8 mouse cellular contexts compared by ENCODE assay signal in the genomic region with DNA sequence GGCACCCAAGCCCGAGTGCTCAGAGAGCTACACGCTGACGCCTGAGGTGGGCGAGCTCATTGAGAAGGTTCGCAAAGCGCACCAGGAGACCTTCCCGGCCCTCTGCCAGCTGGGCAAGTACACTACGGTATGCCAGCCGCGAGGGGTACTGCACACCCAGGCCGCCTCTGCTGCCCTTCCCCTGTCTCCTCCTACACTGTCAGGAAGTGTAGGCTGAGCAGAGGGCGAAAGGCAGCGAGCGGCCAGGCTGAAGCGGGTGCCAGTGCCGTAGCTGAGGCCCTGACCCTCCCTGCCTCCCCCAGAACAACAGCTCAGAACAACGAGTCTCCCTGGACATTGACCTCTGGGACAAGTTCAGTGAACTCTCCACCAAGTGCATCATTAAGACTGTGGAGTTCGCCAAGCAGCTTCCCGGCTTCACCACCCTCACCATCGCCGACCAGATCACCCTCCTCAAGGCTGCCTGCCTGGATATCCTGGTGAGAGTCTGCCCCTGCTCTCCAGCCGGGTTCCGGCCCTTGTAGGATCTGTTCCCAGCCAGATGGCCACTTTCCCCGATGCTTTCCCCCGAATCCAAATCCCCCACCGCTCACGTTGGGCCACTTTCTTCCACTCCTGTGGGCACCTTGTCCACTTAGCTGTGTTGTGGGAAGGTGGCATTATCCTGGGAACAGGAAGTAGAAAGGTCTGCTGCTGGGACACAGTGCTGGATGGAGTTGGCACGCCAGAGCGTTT. TPM values are rescaled to one million over a fixed set of nuclear protein-coding genes. Genes with fewer than 3 reads are reported as not detected.
DNase-seq lines count a peak whose midpoint lies in the region; ATAC-seq and TF ChIP-seq lines count a peak whose summit lies in the region.

No protein-coding gene starts in this region.

- no peaks in the 10 kb centered on the region; the same call in 1 of the 2 replicates for H3K9me3 ChIP-seq in lung, embryonic 14.5 days (ENCODE audit: low read depth, low read length)
- H3K9me3 ChIP-seq in embryonic facial prominence, embryonic 13.5 days: no peaks in the 10 kb centered on the region
- H3K9me3 ChIP-seq in intestine, embryonic 15.5 days: no peaks in the 10 kb centered on the region
- no peaks in the 10 kb centered on the region for H3K9me3 ChIP-seq in neural tube, embryonic 13.5 days

- H3K4me3 ChIP-seq in lung, embryonic 14.5 days (ENCODE audit: low read depth, low read length): no peak overlapping the region
- H3K4me3 ChIP-seq in embryonic facial prominence, embryonic 13.5 days: no peak overlapping the region
- no peak overlapping the region for H3K4me3 ChIP-seq in intestine, embryonic 15.5 days (replicated peaks)
- H3K4me3 ChIP-seq in neural tube, embryonic 13.5 days: peak overlapping the region; percentile 8; the same call in 1 of the 2 replicates

- H3K4me1 ChIP-seq in lung, embryonic 14.5 days (ENCODE audit: insufficient read depth): peaks cover 49% of the 10 kb centered on the region
- peaks cover 63% of the 10 kb centered on the region for H3K4me1 ChIP-seq in embryonic facial prominence, embryonic 13.5 days
- H3K4me1 ChIP-seq in intestine, embryonic 15.5 days (replicated peaks): peaks cover 63% of the 10 kb centered on the region
- H3K4me1 ChIP-seq in neural tube, embryonic 13.5 days (replicated peaks): peaks cover 75% of the 10 kb centered on the region

- 57% methylated on average over 29 of the region's 29 CpGs for WGBS in lung, embryonic 14.5 days
- 75% methylated on average over 29 of the region's 29 CpGs for WGBS in embryonic facial prominence, embryonic 13.5 days
- WGBS in intestine, embryonic 15.5 days: 69% methylated on average over 29 of the region's 29 CpGs
- 33% methylated on average over 29 of the region's 29 CpGs for WGBS in neural tube, embryonic 13.5 days

- DNase-seq in lung, embryonic 14.5 days: no peak
- no peak for DNase-seq in lung, adult 18-20 months
- no peak for DNase-seq in urinary bladder, adult 18-20 months (ENCODE audit: low spot score in 2 of 2)
- DNase-seq in adrenal gland, adult 18-20 months (ENCODE audit: low spot score in 2 of 2): no peak
- no peak for DNase-seq in c-Kit-positive CD71-positive TER-119-positive erythroid progenitor cells, embryonic 14.5 days (ENCODE audit: low spot score)

- TF ChIP-seq CTCF in lung, embryonic 14.5 days (IDR thresholded peaks at IDR 0.05; ENCODE audit: low read depth): no peak

- no peak overlapping the region for H3K9ac ChIP-seq in lung, embryonic 14.5 days
- 0 out of 2 replicates have a peak overlapping the region, but pooled peaks have one; percentile 36 for H3K9ac ChIP-seq in embryonic facial prominence, embryonic 13.5 days
- H3K9ac ChIP-seq in intestine, embryonic 15.5 days: no peak overlapping the region
- peak overlapping the region; percentile 88 for H3K9ac ChIP-seq in neural tube, embryonic 13.5 days

- H3K4me2 ChIP-seq in lung, embryonic 14.5 days: 0 out of 2 replicates have a peak overlapping the region, but pooled peaks have one; percentile 1
- no peak overlapping the region; the same call in 1 of the 2 replicates for H3K4me2 ChIP-seq in embryonic facial prominence, embryonic 13.5 days
- no peak overlapping the region; the same call in 1 of the 2 replicates for H3K4me2 ChIP-seq in intestine, embryonic 15.5 days (replicated peaks)
- H3K4me2 ChIP-seq in neural tube, embryonic 13.5 days: peak overlapping the region; percentile 98

- H3K27ac ChIP-seq in lung, embryonic 14.5 days (ENCODE audit: low read depth): no peak overlapping the region
- H3K27ac ChIP-seq in embryonic facial prominence, embryonic 13.5 days: peak overlapping the region; percentile 73
- peak overlapping the region; percentile 62; the same call in 1 of the 2 replicates for H3K27ac ChIP-seq in intestine, embryonic 15.5 days
- H3K27ac ChIP-seq in neural tube, embryonic 13.5 days (replicated peaks): peak overlapping the region; percentile 98

- no peak for ATAC-seq in lung, embryonic 14.5 days (ENCODE audit: insufficient read depth)
- ATAC-seq in embryonic facial prominence, embryonic 13.5 days (ENCODE audit: insufficient number of reproducible peaks, insufficient read depth, low FRiP score, low TSS enrichment, low read depth): no peak
- ATAC-seq in intestine, embryonic 15.5 days: no peak
- 0 out of 2 replicates have a peak, but pooled peaks have one; percentile 7 for ATAC-seq in neural tube, embryonic 13.5 days (ENCODE audit: low read depth)

- no peaks in the 10 kb centered on the region for H3K27me3 ChIP-seq in lung, embryonic 14.5 days (ENCODE audit: insufficient read depth, low read length)
- no peaks in the 10 kb centered on the region for H3K27me3 ChIP-seq in embryonic facial prominence, embryonic 13.5 days
- no peaks in the 10 kb centered on the region for H3K27me3 ChIP-seq in intestine, embryonic 15.5 days (replicated peaks)
- H3K27me3 ChIP-seq in neural tube, embryonic 13.5 days: no peaks in the 10 kb centered on the region

- peaks cover 89% of the 10 kb centered on the region for H3K36me3 ChIP-seq in lung, embryonic 14.5 days (ENCODE audit: insufficient read depth)
- peaks cover 84% of the 10 kb centered on the region for H3K36me3 ChIP-seq in embryonic facial prominence, embryonic 13.5 days
- peaks cover 43% of the 10 kb centered on the region for H3K36me3 ChIP-seq in intestine, embryonic 15.5 days
- peaks cover 38% of the 10 kb centered on the region for H3K36me3 ChIP-seq in neural tube, embryonic 13.5 days

RNA-seq across cellular contexts. Expression of gene Gjd3, which starts 12.5 kb away (rescaled TPM):
- 0.31 TPM in 1 of 2 replicates, not detected in the other for polyA plus RNA-seq in lung, embryonic 14.5 days (2014; fragmentation: Nextera tagmentation; extraction: Ambion mirVana)
- 0.34 and 0.44 TPM in 2 replicates for polyA plus RNA-seq in embryonic facial prominence, embryonic 13.5 days (2015; fragmentation: Nextera tagmentation; extraction: Ambion mirVana)
- 0.20 and 0.35 TPM in 2 replicates for polyA plus RNA-seq in intestine, embryonic 15.5 days (2015; fragmentation: Nextera tagmentation; extraction: Ambion mirVana)
- polyA plus RNA-seq in neural tube, embryonic 13.5 days (2015; fragmentation: Nextera tagmentation; extraction: Ambion mirVana): 1.4 and 1.5 TPM in 2 replicates
- not detected for total RNA-seq in adrenal gland, adult 18-20 months (2021)

RNA-seq across cellular contexts. Expression of gene Rara, which starts 42.7 kb away (rescaled TPM):
- polyA plus RNA-seq in lung, embryonic 14.5 days (2014; fragmentation: Nextera tagmentation; extraction: Ambion mirVana): 43.2 and 45.3 TPM in 2 replicates
- 39.4 and 44.7 TPM in 2 replicates for polyA plus RNA-seq in embryonic facial prominence, embryonic 13.5 days (2015; fragmentation: Nextera tagmentation; extraction: Ambion mirVana)
- polyA plus RNA-seq in intestine, embryonic 15.5 days (2015; fragmentation: Nextera tagmentation; extraction: Ambion mirVana): 30.7 and 31.5 TPM in 2 replicates
- 24.0 and 26.7 TPM in 2 replicates for polyA plus RNA-seq in neural tube, embryonic 13.5 days (2015; fragmentation: Nextera tagmentation; extraction: Ambion mirVana)
- total RNA-seq in adrenal gland, adult 18-20 months (2021): 10 to 100 TPM; 16.2 to 16.7 TPM

RNA-seq across cellular contexts. Expression of gene Top2a, which starts 53.6 kb away (rescaled TPM):
- polyA plus RNA-seq in lung, embryonic 14.5 days (2014; fragmentation: Nextera tagmentation; extraction: Ambion mirVana): 349 and 364 TPM in 2 replicates
- 272 and 279 TPM in 2 replicates for polyA plus RNA-seq in embryonic facial prominence, embryonic 13.5 days (2015; fragmentation: Nextera tagmentation; extraction: Ambion mirVana)
- polyA plus RNA-seq in intestine, embryonic 15.5 days (2015; fragmentation: Nextera tagmentation; extraction: Ambion mirVana): 183 and 194 TPM in 2 replicates
- 45.5 and 60.7 TPM in 2 replicates for polyA plus RNA-seq in neural tube, embryonic 13.5 days (2015; fragmentation: Nextera tagmentation; extraction: Ambion mirVana)
- 1 to 10 TPM; 3.2 to 4.3 TPM for total RNA-seq in adrenal gland, adult 18-20 months (2021)

Comparison
In these comparisons a context has a peak if more than half of its experiments do, and no peak if none do; other contexts are left out.
1. H3K4me2 ChIP-seq: peak in lung, embryonic 14.5 days (single experiment) and neural tube, embryonic 13.5 days (single experiment); none in embryonic facial prominence, embryonic 13.5 days (single experiment) and intestine, embryonic 15.5 days (single experiment).
2. H3K9ac ChIP-seq: peak in embryonic facial prominence, embryonic 13.5 days (single experiment) and neural tube, embryonic 13.5 days (single experiment); none in lung, embryonic 14.5 days (single experiment) and intestine, embryonic 15.5 days (single experiment).